Mouse (Mus musculus) yolk sac, embryonic 10.5 days (tissue): ENCODE data around the gene Caskin1.
A peak's percentile ranks its signal among the peaks of the same experiment; 100 is the strongest.
"Not testable (repeated sequence)": the region's sequence is repeated elsewhere in the genome, so short reads cannot be mapped to it uniquely, and the experiment has no call there.

Experiments
- DNase-seq: peaks from one replicate; pipeline ENCODE4 v3.0.0-alpha.2; 2017; ENCODE audit warnings: low spot score

The Caskin1 gene

GRCm38 (mm10) chr17:24488186-24488661 lies at the start of gene Caskin1:
TSS of gene Caskin1 (plus strand) at chr17:24488601.
- peak; percentile 24 for DNase-seq

DNA sequence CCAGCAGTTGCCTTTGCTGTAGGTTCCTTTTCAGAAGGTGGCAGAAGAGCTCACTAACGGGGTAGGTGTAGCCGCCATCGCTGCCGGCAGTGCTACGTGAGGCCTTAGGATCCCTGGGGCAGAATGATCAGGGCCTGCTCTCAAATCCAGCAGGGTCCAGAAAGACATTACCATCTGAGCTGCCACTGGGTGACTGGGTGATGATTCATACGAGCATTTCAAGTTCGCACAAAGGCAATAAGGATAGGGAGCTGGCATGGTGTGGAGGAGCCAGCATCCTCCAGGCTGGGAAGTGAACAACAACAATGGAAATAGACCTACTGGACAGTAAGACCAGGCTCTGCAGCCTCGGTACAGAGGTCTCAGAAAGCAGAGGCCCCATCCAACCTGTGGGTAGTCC lies 48.0 kb upstream of the Caskin1 start:
- no peak for DNase-seq

- no peak for DNase-seq
Observed at GRCm38 (mm10) chr17:24441148-24441547, 47.3 kb upstream of the Caskin1 start.

DNA sequence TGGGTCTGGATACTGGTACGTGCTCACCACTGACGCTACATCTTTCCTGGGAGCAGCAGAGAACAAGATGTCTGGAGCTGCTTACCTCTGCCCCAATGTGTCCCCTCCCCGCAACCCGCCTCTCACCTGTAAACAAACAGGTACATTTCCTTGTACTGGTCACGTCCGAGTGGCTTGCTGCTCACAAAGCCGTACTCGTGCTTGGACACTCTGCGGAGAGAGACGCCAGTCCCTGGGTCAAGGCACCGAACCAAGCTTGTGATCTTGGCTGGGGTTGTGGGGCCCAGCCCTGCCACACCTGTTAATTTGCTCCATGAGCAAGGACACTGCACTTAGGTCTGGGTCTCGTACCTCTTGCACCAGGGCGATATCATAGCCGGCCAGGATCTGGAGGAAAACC lies 46.3 kb upstream of the Caskin1 start:
- no peak for DNase-seq

DNA sequence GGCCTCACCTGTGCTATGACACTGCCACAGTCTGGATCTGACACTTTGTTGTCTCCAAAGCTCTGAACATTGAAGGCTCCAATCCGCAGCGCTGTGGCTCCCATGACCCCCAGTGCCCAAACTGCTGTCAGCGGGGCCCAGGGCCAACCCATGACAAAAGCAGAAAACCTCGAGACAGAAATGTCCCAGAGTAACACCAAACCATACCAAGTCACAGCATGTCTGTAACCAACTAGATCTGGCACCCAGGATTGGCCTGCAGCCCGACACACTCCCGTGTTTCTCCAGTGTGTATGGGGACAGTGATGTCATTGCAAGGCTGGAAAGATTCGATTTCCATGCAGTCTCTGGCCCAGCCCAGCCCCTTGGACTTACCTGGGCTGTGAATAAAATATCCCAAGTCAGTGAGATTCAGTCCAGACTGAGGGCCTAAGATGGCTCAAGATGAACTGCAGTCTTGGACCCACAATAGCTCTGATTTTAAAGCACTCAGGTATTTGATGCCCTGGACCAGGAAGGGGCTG lies 45.7 kb upstream of the Caskin1 start, which contains the start of gene Dnase1l2:
Dnase1l2 (minus strand) TSS at position 474 of the 524 bp plus-strand sequence.
- DNase-seq, result no peak

DNA sequence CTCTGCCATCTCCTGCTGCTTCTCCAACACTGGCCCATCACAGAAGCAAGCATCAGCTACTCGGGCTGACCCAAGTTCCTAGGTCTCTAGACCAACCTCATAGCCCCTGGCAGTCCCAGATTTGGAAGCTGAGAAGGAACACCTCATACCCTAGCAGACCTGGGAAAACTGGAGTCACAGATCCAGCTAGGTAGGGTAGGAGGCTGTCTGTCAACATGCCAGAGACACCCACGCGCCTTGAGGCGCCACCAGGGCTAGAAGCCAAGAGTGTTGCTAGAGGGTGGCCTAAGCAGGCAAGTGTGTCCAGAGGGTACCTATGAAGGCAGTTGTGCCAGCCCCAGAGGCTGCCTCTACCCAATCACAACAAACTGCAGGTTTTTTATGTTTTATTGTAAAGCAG lies 45.0 kb upstream of the Caskin1 start:
- no peak for DNase-seq

DNA sequence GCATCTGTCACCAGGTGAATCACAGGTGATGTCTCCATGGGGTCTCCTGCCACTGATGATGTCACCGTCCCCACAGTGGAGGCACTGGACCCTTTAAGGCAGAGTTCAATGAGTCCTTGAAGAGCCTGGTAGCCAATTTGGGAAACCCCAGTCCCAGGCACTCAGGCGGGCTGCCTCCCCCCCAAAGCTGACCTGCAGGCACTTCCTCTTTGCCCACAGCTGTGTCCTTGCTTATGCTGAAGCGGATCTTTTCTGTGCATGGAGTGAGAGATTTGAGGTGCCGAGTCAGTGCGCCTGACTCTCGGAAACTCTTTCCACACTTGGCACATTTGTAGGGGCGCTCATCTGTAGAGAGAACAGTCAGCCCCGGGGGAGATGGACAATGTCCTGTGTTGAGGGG lies 41.8 kb upstream of the Caskin1 start:
- DNase-seq, result no peak

DNA sequence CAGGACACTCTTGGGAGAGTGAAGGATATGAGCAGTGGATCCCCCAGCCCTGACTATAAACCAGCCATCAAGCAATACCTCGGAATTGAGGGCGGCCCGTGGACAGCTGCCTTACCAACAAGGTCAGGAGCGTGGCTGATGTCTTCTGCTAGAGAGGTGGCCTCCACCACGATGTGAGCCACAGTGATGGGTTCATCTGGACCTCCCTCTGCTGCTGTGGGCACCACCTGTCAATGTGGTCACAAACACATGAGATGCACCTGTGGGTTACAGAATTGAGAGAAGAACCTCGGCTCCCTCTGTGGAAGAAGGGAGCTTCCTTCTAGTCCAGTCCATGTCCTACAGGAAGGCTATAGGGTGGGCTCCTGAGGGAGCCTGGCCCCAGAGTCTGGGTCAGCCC lies 38.9 kb upstream of the Caskin1 start:
- no peak for DNase-seq

GRCm38 (mm10) chr17:24451220-24451619 lies 37.2 kb upstream of the Caskin1 start:
- DNase-seq, result no peak

DNA sequence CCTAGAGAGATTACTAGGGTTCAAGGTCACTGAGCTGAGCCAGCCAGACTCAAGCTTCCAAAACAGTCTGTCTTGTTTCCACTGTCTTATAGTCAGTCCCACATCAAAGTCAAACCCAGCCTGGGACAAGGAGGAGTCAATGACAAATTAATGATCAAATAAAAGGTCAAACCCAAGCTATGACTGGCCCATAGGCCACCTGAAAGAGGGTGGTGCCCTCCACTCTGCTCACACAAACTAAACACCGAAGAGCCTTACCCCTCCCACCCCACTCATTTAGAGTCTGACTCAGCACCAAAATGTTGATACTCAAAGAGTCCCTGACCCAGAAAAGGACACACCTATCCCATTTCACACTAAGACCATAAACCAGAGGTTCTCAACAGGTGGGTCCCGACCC lies 35.0 kb upstream of the Caskin1 start:
- DNase-seq, result no peak

GRCm38 (mm10) chr17:24454218-24454755 lies 34.1 kb upstream of the Caskin1 start:
- no peak for DNase-seq

DNA sequence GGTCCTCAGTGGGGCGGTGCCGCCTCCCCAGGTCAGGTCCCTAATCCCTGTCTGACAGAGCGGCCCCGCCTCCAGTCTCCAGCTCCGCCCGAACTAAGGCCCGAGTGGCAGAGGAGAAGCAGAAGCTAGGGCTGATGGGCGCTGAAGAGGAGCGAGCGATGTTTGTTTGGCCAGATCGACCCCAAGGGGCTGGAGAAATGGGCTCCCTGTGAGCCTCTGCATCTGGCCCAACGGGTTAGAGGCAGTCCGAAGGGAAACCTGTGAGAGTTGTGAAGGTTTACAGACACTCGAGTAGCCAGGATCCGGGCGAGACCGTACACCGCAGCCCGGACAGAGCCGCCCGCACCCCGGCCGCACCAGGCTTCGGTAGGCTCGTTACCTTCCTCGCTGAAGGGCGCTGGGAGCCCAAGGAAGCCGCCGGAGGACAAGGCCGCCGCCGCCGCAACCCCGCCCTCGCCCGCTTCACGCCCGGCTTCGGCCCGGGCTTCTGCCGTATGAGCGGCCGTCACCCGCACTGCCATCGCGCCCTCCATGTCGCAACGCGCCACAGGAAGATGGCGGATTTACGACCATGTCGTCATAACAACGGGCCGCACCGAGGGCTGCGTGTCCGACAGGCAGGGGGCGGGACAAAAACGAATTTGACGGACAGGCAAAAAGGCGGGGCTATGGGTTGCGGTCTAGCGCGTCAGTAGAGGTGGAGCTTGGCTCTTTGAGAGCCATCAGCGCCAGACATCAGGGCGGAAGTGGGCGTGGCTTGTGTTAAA lies 33.5 kb upstream of the Caskin1 start:
- peak; percentile 100 for DNase-seq

DNA sequence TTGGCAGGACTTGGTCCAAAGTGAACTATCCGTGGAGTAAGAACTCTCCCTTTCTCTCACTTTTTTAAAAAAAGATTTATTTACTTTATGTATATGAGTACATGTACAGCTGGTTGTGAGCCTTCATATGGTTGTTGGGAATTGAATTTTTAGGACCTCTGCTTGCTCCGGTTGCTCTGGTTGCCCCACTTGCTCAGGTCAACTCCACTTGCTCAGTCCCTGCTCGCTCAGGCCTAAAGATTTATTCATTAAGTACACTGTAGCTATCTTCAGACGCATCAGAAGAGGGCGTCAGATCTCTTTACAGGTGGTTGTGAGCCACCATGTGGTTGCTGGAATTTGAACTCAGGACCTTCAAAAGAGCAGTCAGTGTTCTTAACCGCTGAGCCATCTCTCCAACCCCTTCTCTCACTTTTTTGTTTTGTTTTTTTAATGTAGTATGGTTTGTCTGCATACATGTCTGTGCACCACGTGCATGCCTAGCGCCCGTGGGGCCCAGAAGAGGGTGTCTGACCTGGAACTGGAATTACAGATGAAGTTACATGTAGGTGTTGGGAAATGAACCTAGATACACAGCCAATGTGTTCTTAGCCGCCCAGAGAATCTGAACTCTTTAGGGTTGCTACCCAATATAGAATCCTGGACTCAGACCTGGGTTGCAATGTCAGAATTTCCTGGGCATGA lies 32.7 kb upstream of the Caskin1 start:
- DNase-seq, result not testable (repeated sequence)

- DNase-seq, result no peak
Observed at GRCm38 (mm10) chr17:24461580-24461979, 26.8 kb upstream of the Caskin1 start.

DNA sequence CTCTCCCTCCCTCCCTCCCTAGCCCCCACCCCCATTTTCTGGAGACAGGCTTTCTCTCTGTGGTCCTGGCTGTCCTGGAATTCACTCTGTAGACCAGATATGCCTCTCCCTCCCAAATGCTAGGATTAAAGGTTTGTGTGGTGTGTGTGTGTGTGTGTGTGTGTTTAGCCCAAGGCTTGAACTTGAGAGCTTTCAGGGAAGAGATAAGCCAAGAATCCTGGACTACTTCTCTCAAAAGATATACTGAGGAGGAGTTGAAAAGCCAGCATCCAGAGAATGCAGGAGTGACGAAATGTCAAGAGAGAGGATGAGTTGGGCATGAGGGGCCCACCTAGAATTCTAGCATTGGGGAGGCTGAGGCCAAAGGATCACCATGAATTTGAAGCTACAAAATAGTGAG lies 25.5 kb upstream of the Caskin1 start:
- no peak for DNase-seq

DNA sequence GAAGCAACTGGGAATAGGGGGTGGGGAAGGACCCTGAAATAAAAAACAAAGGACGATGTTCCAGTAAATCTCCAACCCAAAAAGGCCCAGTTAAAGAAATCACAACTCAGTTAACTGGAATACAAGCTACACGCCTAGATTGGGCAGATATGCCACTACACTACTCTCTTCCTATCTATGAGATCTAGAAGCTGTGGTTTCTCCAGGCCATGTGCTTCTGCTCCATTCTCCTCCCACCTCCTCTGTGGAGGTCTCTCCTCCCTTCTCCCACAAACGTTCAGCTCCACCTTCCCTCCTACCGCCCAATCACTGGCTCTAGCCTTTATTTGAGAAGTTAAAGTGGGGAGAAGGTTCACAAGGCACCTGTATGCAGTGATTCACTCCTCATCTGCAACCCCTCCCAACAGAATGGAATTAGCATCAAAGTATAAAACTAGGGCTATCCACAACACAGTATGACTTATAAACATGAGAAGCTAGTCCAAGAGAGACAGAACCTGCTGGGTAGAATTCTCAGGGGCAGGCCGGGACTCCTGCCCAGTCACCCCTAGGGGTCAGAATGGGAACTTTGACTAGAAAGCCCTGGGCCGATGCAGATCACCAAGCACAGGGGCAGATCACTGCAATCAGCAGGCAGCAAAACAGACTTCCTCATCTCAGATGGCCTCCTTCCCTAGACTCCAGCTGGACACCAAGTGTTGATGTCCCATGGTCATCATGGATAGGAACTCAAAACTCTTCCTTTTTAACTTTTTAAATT lies 24.8 kb upstream of the Caskin1 start:
- no peak for DNase-seq

DNA sequence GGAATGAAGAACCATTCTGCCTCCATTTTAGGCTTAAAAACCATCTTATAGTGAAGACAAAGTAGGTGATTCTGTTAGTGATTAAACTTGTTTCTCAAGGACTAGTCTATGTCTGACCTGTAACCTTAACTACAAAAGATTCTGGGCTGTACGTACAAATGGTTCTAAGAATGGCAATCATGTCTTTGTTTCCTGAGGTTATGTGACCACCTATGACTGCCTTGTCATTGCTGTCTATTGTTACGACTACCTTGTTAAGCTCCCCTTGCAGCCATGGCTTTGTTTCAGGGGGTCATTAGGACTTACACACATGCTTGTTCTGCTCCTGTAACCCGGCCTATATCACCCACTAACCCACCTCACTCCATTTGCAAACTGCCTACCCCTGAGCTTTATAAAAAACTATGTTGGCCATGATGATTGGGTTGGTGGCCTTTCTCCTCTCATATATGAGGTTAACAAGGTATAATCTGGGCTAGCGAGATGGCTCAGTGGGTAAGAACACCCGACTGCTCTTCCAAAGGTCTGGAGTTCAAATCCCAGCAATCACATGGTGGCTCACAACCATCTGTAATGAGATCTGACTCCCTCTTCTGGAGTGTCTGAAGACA lies 19.7 kb upstream of the Caskin1 start:
- no peak for DNase-seq

DNA sequence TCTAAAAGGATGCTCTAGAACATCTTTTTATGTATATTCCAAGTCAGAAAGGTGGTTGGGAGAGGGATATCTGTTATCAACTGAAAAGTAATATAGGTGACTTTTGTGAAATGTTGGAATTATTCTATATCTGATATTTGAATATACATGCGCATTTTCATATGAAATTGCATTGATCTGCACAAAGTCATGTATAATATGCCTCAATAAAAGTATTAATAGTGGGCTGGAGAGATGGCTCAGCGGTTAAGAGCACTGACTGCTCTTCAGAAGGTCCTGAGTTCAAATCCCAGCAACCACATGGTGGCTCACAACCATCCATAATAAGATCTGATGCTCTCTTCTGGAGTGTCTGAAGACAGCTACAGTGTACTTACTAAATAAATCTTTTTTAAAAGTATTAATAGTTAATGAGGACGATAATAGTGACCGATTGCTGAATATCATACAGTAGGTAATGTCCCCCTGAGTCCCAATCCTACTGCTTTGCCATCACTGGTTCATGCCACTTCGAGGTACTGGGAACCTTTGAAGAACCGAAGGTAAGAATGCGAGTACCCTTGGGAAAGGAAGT lies 19.0 kb upstream of the Caskin1 start:
- no peak for DNase-seq

DNA sequence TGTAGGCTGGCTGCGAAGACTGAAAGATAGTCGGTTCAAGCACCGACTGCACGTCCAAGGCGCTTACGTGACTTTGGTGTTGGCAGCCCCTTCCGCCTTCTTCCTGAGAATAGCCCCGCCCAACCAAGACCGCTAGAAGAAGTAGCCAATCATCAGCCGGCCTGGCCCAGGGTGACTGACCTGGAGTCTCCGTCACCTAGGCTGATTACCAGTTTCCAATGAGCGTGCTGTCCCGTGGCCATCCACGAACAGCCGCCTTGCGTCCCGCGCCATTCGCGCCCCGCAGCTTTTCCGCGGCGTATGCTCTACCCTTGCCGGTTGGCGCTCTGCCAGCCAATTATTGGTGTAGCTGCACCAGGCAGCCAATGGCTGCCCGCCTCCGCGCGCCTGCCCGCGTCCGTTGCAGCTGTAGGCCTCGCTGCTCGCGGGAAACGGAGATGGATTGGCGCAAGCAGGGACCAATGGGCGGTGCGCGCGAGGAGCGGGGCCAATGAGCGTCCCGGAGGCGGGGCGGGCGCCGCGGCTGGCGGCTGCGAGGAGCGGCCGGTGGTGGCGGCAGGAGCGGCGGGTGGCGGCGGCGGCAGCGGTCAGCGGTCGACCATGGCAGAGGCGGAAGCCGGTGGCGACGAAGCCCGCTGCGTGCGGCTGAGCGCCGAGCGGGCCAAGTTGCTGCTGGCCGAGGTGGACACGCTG lies 18.3 kb upstream of the Caskin1 start, which contains the start of the genes E4f1 and Pgp:
E4f1 (minus strand) TSS at position 404 of the 693 bp plus-strand sequence.
Pgp (plus strand) TSS at position 483 of the 693 bp plus-strand sequence.
- DNase-seq, result peak; percentile 98

DNA sequence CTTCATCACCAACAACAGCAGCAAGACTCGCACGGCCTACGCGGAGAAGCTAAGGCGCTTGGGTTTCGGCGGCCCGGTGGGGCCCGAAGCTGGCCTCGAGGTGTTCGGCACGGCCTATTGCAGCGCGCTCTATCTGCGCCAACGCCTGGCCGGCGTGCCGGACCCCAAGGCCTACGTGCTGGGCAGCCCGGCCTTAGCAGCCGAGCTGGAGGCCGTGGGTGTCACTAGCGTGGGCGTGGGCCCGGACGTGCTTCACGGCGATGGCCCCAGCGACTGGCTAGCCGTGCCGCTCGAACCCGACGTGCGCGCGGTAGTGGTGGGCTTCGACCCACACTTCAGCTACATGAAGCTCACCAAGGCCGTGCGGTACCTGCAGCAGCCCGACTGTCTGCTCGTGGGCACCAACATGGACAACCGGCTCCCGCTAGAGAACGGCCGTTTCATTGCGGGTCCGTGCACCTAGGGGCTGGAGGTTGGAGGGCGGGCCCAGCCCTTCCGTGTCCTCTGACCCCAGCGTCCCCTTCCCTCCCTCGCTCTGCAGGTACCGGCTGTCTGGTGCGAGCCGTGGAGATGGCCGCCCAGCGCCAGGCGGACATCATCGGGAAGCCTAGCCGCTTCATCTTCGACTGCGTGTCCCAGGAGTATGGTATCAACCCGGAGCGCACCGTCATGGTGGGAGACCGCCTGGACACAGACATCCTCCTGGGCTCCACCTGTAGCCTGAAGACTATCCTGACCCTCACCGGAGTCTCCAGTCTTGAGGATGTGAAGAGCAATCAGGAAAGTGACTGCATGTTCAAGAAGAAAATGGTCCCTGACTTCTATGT lies 17.5 kb upstream of the Caskin1 start:
- peak; percentile 48 for DNase-seq
